Mouse (Mus musculus) liver, embryonic 13.5 days (tissue): ENCODE results near the gene Cnn1. TPM values are rescaled to one million over a fixed set of nuclear protein-coding genes. Genes with fewer than 3 reads are reported as not detected.
A peak's percentile ranks its signal among the peaks of the same experiment; 100 is the strongest.

Experiments used
- ATAC-seq: fragments of 200-750 bp; cut with Nextera tagmentation; 2 replicates; pipeline ENCODE4 v1.8.0; 2017; ENCODE audit warnings: low read depth, mild to moderate bottlenecking, moderate number of reproducible peaks, moderate library complexity
- DNase-seq: peaks from one replicate; pipeline ENCODE4 v3.0.0; 2022
- H3K27ac ChIP-seq: fragments of 300-500 bp; sonication (generic); 2 replicates; pipeline ENCODE4 v1.5.1; 2015; ENCODE audit warnings: moderate library complexity, mild to moderate bottlenecking, inconsistent platforms
- H3K27me3 ChIP-seq: fragments of 300-500 bp; sonication (generic); 2 replicates; pipeline ENCODE4 v1.6.1; 2015; ENCODE audit warnings: mild to moderate bottlenecking, inconsistent platforms
- H3K36me3 ChIP-seq: fragments of 300-500 bp; sonication (generic); 2 replicates; pipeline ENCODE4 v1.6.1; 2015; ENCODE audit warnings: mild to moderate bottlenecking, inconsistent platforms
- H3K4me1 ChIP-seq: fragments of 300-500 bp; sonication (generic); replicated peaks from 2 replicates; pipeline ENCODE4 v1.6.1; 2015; ENCODE audit warnings: inconsistent platforms
- H3K4me2 ChIP-seq: fragments of 300-500 bp; sonication (generic); 2 replicates; pipeline ENCODE4 v1.6.1; 2015; ENCODE audit warnings: inconsistent platforms, mild to moderate bottlenecking, moderate library complexity
- H3K4me3 ChIP-seq: fragments of 300-500 bp; sonication (generic); replicated peaks from 2 replicates; pipeline ENCODE4 v1.5.1; 2015; ENCODE audit warnings: mild to moderate bottlenecking, inconsistent platforms
- H3K9ac ChIP-seq: fragments of 300-500 bp; sonication (generic); 2 replicates; pipeline ENCODE4 v1.6.1; 2015; ENCODE audit warnings: mild to moderate bottlenecking, inconsistent platforms
- H3K9me3 ChIP-seq: fragments of 300-500 bp; sonication (generic); replicated peaks from 2 replicates; pipeline ENCODE4 v1.6.1; 2016; ENCODE audit warnings: inconsistent platforms
- whole genome bisulfite sequencing: fragments of 180-500 bp; shearing (Covaris S2); methylation state at CpG from one replicate; pipeline ENCODE4 v1.1.7; 2015; ENCODE audit not compliant: insufficient replicate concordance; 5-methylcytosine and 5-hydroxymethylcytosine counted together
- polyA plus RNA-seq: library from polyadenylated mRNA; unstranded; fragments of >200 nt; fragmentation: Nextera tagmentation; extraction: Ambion mirVana; gene quantifications from 2 replicates; pipeline ENCODE4 v1.2.1, GENCODE M21; 2015

Gene Cnn1
- 1.9 and 3.6 TPM in 2 replicates for polyA plus RNA-seq

- H3K4me1 ChIP-seq = peaks cover 18% of the 10 kb centered on the region
- DNase-seq (no peak), ATAC-seq (no peak)
- H3K27ac ChIP-seq = no peak within 1 kb of the TSS
- no peak within 1 kb of the TSS for H3K4me2 ChIP-seq
- peaks cover 83% of the 10 kb centered on the region for H3K27me3 ChIP-seq
- no peak within 1 kb of the TSS for H3K9ac ChIP-seq
- WGBS = 6% methylated on average over 14 of the region's 14 CpGs
- H3K36me3 ChIP-seq = no peaks in the 10 kb centered on the region
- H3K9me3 ChIP-seq = no peaks in the 10 kb centered on the region
- H3K4me3 ChIP-seq = no peak within 1 kb of the TSS
Observed at GRCm38 (mm10) chr9:22098993-22099696, at the start of gene Cnn1. TSS of gene Cnn1 (plus strand) at chr9:22099216.

GRCm38 (mm10) chr9:22049315-22049714 lies 49.7 kb upstream of the Cnn1 start:
- Histone ChIP-seq H3K27ac (no peak overlapping the region), H3K27me3 (peaks cover 70% of the 10 kb centered on the region), H3K4me3 (no peak overlapping the region), H3K9ac (no peak overlapping the region), H3K36me3 (no peaks in the 10 kb centered on the region), H3K9me3 (no peaks in the 10 kb centered on the region), H3K4me1 (peaks cover 30% of the 10 kb centered on the region), H3K4me2 (no peak overlapping the region)
- ATAC-seq = no peak
- DNase-seq = no peak
- 61% methylated on average over 11 of the region's 11 CpGs for WGBS

- ATAC-seq (no peak), DNase-seq (no peak)
- H3K9me3 ChIP-seq = no peaks in the 10 kb centered on the region
- H3K4me1 ChIP-seq = peaks cover 35% of the 10 kb centered on the region
- H3K4me3 ChIP-seq = no peak overlapping the region
- H3K27ac ChIP-seq = no peak overlapping the region
- no peaks in the 10 kb centered on the region for H3K36me3 ChIP-seq
- no peak overlapping the region for H3K9ac ChIP-seq
- peaks cover 74% of the 10 kb centered on the region for H3K27me3 ChIP-seq
- peak overlapping the region; percentile 68; the same call in 1 of the 2 replicates for H3K4me2 ChIP-seq
- WGBS = 49% methylated on average over 4 of the region's 4 CpGs
Observed at GRCm38 (mm10) chr9:22049721-22050270, 49.2 kb upstream of the Cnn1 start.

- H3K9ac ChIP-seq = no peak overlapping the region
- DNase-seq (peak; percentile 79), ATAC-seq (peak; percentile 72)
- peak overlapping the region; percentile 40 for H3K4me3 ChIP-seq
- no peak overlapping the region for H3K27ac ChIP-seq
- WGBS = 1% methylated on average over 43 of the region's 43 CpGs
- no peaks in the 10 kb centered on the region for H3K36me3 ChIP-seq
- H3K4me2 ChIP-seq = peak overlapping the region; percentile 68
- peaks cover 41% of the 10 kb centered on the region for H3K4me1 ChIP-seq
- no peaks in the 10 kb centered on the region for H3K9me3 ChIP-seq
- H3K27me3 ChIP-seq = peaks cover 81% of the 10 kb centered on the region
Observed at GRCm38 (mm10) chr9:22050351-22050889, 48.6 kb upstream of the Cnn1 start.

- ATAC-seq = no peak
- Histone ChIP-seq H3K27ac (no peak overlapping the region), H3K27me3 (peaks cover 87% of the 10 kb centered on the region), H3K36me3 (no peaks in the 10 kb centered on the region), H3K4me1 (peaks cover 44% of the 10 kb centered on the region), H3K4me3 (peak overlapping the region; percentile 40), H3K9ac (no peak overlapping the region), H3K9me3 (no peaks in the 10 kb centered on the region), H3K4me2 (peak overlapping the region; percentile 68)
- no peak for DNase-seq
- 4% methylated on average over 59 of the region's 67 CpGs for WGBS
Observed at GRCm38 (mm10) chr9:22051161-22051957, 47.7 kb upstream of the Cnn1 start.

GRCm38 (mm10) chr9:22051958-22052254 lies 47.1 kb upstream of the Cnn1 start, which contains the start of gene Elavl3:
TSS of gene Elavl3 (minus strand) at chr9:22052023.
- Histone ChIP-seq H3K4me1 (peaks cover 44% of the 10 kb centered on the region), H3K27me3 (peaks cover 87% of the 10 kb centered on the region), H3K9ac (no peak within 1 kb of the TSS), H3K27ac (no peak within 1 kb of the TSS), H3K4me2 (peak within 1 kb of the TSS; percentile 68), H3K36me3 (peaks cover 1% of the 10 kb centered on the region; the same call in 1 of the 2 replicates), H3K4me3 (peak within 1 kb of the TSS; percentile 40), H3K9me3 (no peaks in the 10 kb centered on the region)
- ATAC-seq = no peak
- DNase-seq = no peak
- 2% methylated on average over 26 of the region's 28 CpGs for WGBS

- no peak overlapping the region for H3K4me3 ChIP-seq
- H3K9me3 ChIP-seq = no peaks in the 10 kb centered on the region
- DNase-seq = no peak
- peaks cover 77% of the 10 kb centered on the region for H3K27me3 ChIP-seq
- ATAC-seq = no peak
- H3K27ac ChIP-seq = no peak overlapping the region
- 22% methylated on average over 6 of the region's 7 CpGs for whole genome bisulfite sequencing
- H3K4me1 ChIP-seq = peaks cover 44% of the 10 kb centered on the region
- no peak overlapping the region for H3K9ac ChIP-seq
- peaks cover 16% of the 10 kb centered on the region for H3K36me3 ChIP-seq
- no peak overlapping the region for H3K4me2 ChIP-seq
Observed at GRCm38 (mm10) chr9:22053657-22054056, 45.4 kb upstream of the Cnn1 start.

GRCm38 (mm10) chr9:22054411-22055076 lies 44.5 kb upstream of the Cnn1 start:
- no peak overlapping the region for H3K9ac ChIP-seq
- H3K4me3 ChIP-seq = peak overlapping the region; percentile 22
- H3K27ac ChIP-seq = no peak overlapping the region
- H3K9me3 ChIP-seq = 0 out of 2 replicates have a peak, but pooled peaks cover 3% of the 10 kb centered on the region
- WGBS = 2% methylated on average over 32 of the region's 32 CpGs
- peak; percentile 51 for DNase-seq
- H3K27me3 ChIP-seq = peaks cover 68% of the 10 kb centered on the region
- peaks cover 20% of the 10 kb centered on the region for H3K36me3 ChIP-seq
- H3K4me2 ChIP-seq = peak overlapping the region; percentile 46
- peaks cover 40% of the 10 kb centered on the region for H3K4me1 ChIP-seq
- ATAC-seq = peak; percentile 67

- Histone ChIP-seq H3K4me2 (no peak overlapping the region), H3K4me1 (peaks cover 29% of the 10 kb centered on the region), H3K9me3 (0 out of 2 replicates have a peak, but pooled peaks cover 4% of the 10 kb centered on the region), H3K27ac (no peak overlapping the region), H3K27me3 (peaks cover 56% of the 10 kb centered on the region), H3K4me3 (no peak overlapping the region), H3K36me3 (peaks cover 24% of the 10 kb centered on the region), H3K9ac (no peak overlapping the region)
- no peak for DNase-seq
- 37% methylated on average over 29 of the region's 29 CpGs for WGBS
- no peak for ATAC-seq
Observed at GRCm38 (mm10) chr9:22055713-22056112, 43.3 kb upstream of the Cnn1 start.

GRCm38 (mm10) chr9:22056303-22056910 lies 42.6 kb upstream of the Cnn1 start:
- Histone ChIP-seq H3K4me3 (no peak overlapping the region), H3K9ac (no peak overlapping the region), H3K9me3 (0 out of 2 replicates have a peak, but pooled peaks cover 4% of the 10 kb centered on the region), H3K36me3 (peaks cover 24% of the 10 kb centered on the region), H3K27ac (no peak overlapping the region), H3K4me1 (peaks cover 22% of the 10 kb centered on the region), H3K27me3 (peaks cover 49% of the 10 kb centered on the region), H3K4me2 (no peak overlapping the region)
- no peak for DNase-seq
- 62% methylated on average over 9 of the region's 9 CpGs for WGBS
- no peak for ATAC-seq
